Mouse (Mus musculus) cerebellum, adult 2 months (tissue): ENCODE data around the gene Ubqln4.

Experiments used
- CTCF ChIP-seq: fragments of 200-500 bp; IDR thresholded peaks from 2 replicates; pipeline ENCODE4 v1.5.1; 2011; ENCODE audit warnings: low read depth, mild to moderate bottlenecking, control low read depth, low read length, moderate library complexity, borderline replicate concordance; ENCODE audit not compliant: insufficient read depth
- POLR2A ChIP-seq: fragments of 200-500 bp; IDR thresholded peaks from 2 replicates; pipeline ENCODE4 v1.6.1; 2011; ENCODE audit warnings: low read length, control low read depth, borderline replicate concordance; ENCODE audit not compliant: insufficient read depth

GRCm38 (mm10) chr3:88510421-88511289 is 42.9 kb upstream of the Ubqln4 start:
- TF ChIP-seq CTCF: no peak
- no peak for TF ChIP-seq POLR2A
